Mouse (Mus musculus) midbrain, embryonic 11.5 days (tissue): ENCODE measurements around the gene Lcmt1. TPM values are rescaled to one million over a fixed set of nuclear protein-coding genes. Genes with fewer than 3 reads are reported as not detected.

Experiments
- ATAC-seq: fragments of 200-750 bp; cut with Nextera tagmentation; 2 replicates; pipeline ENCODE4 v1.8.0; 2017; ENCODE audit warnings: moderate TSS enrichment, moderate library complexity; ENCODE audit not compliant: low FRiP score
- DNase-seq: peaks from one replicate; pipeline ENCODE4 v3.0.0; 2015; ENCODE audit warnings: low spot score; ENCODE audit errors: missing footprints
- H3K27ac ChIP-seq: fragments of 300-500 bp; sonication (generic); 2 replicates; pipeline ENCODE4 v1.5.1; 2014; ENCODE audit warnings: low read depth, low read length
- H3K27me3 ChIP-seq: fragments of 300-500 bp; sonication (generic); 2 replicates; pipeline ENCODE4 v1.6.1; 2014; ENCODE audit warnings: mild to moderate bottlenecking, low read length, moderate library complexity, mixed read lengths; ENCODE audit not compliant: control insufficient read depth, insufficient read depth
- H3K36me3 ChIP-seq: fragments of 300-500 bp; sonication (generic); 2 replicates; pipeline ENCODE4 v1.6.1; 2014; ENCODE audit warnings: mild to moderate bottlenecking, low read length, moderate library complexity, mixed read lengths; ENCODE audit not compliant: control insufficient read depth, insufficient read depth
- H3K4me1 ChIP-seq: fragments of 300-500 bp; sonication (generic); 2 replicates; pipeline ENCODE4 v1.6.1; 2014; ENCODE audit warnings: low read length; ENCODE audit not compliant: control insufficient read depth, insufficient read depth
- H3K4me2 ChIP-seq: fragments of 300-500 bp; sonication (generic); 2 replicates; pipeline ENCODE4 v1.6.1; 2014; ENCODE audit warnings: mild to moderate bottlenecking, moderate library complexity
- H3K4me3 ChIP-seq: fragments of 300-500 bp; sonication (generic); 2 replicates; pipeline ENCODE4 v1.5.1; 2014; ENCODE audit warnings: low read depth, low read length
- H3K9ac ChIP-seq: fragments of 300-500 bp; sonication (generic); 2 replicates; pipeline ENCODE4 v1.6.1; 2014; ENCODE audit warnings: low read length
- H3K9me3 ChIP-seq: fragments of 300-500 bp; sonication (generic); 2 replicates; pipeline ENCODE4 v1.6.1; 2016; ENCODE audit warnings: low read length; ENCODE audit not compliant: control insufficient read depth
- whole genome bisulfite sequencing: fragments of 180-500 bp; shearing (Covaris S2); extraction: QIAGEN DNeasy Blood & Tissue Kit; methylation state at CpG from one replicate; pipeline ENCODE4 v1.1.7; 2014; 5-methylcytosine and 5-hydroxymethylcytosine counted together
- polyA plus RNA-seq: library from polyadenylated mRNA; unstranded; fragments of >200 nt; fragmentation: Nextera tagmentation; extraction: Ambion mirVana; gene quantifications from 2 replicates; pipeline ENCODE4 v1.2.1, GENCODE M21; 2014

Lcmt1 gene
- polyA plus RNA-seq, 1 experiment from 2014 or later: 68.7 TPM

DNA sequence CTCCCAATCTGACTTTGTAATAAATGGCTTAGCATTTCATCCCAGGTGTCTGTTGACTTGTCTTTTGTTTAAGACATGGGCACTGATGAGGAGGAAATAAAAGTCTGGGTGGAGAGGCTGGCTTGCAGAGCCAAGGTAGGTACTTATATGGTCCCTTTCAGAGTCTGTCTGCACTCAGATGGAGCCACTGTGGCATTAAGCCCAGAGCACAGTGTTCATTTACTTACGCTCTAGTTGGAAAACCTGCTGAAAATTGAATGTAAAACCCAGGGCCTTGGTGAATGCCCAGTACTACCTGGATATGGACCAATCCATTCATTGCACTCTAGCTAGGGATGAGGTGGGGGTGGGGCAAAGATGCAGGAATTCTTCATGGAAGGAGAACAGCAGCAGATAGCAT is 98.4 kb downstream of the Lcmt1 start:
- Histone ChIP-seq H3K36me3 (no peaks in the 10 kb centered on the region), H3K4me1 (no peaks in the 10 kb centered on the region), H3K4me3 (no peak overlapping the region), H3K9ac (no peak overlapping the region), H3K9me3 (no peaks in the 10 kb centered on the region; the same call in 1 of the 2 replicates), H3K27me3 (no peaks in the 10 kb centered on the region), H3K4me2 (no peak overlapping the region), H3K27ac (no peak overlapping the region)
- ATAC-seq: no peak
- DNase-seq: no peak
- WGBS: 93% methylated on average over 1 of the region's 1 CpGs

Other genes with a start within 250 kb of the Lcmt1 start
- gene Tnrc6a, start 245.9 kb upstream of the Lcmt1 start, polyA plus RNA-seq: 44.7 and 57.8 TPM in 2 replicates
- gene Slc5a11, start 155.0 kb upstream of the Lcmt1 start, polyA plus RNA-seq: 0.07 TPM in 1 of 2 replicates, not detected in the other
- 24.8 and 26.2 TPM in 2 replicates for gene Arhgap17, start 131 bp downstream of the Lcmt1 start, polyA plus RNA-seq
- gene Aqp8, start 92.5 kb downstream of the Lcmt1 start, polyA plus RNA-seq: 0.81 and 0.96 TPM in 2 replicates
- gene Zkscan2, start 130.7 kb downstream of the Lcmt1 start, polyA plus RNA-seq: 6.4 and 8.2 TPM in 2 replicates